Mouse (Mus musculus) spleen, postnatal 4 days (tissue): ENCODE results near the gene Gna15.
A peak's percentile ranks its signal among the peaks of the same experiment; 100 is the strongest.

Source experiments
- DNase-seq, 2 experiments: peaks; one replicate each; pipeline ENCODE4 v3.0.0; 2022; ENCODE audit warnings: low spot score in 2 of 2

The Gna15 gene

GRCm38 (mm10) chr10:81553807-81554755, 30.1 kb upstream of the Gna15 start:
- no peak for DNase-seq

- DNase-seq = peak; percentile 55 to 82
Measured at GRCm38 (mm10) chr10:81553232-81553631, 29.2 kb upstream of the Gna15 start.

GRCm38 (mm10) chr10:81551597-81552102, 27.6 kb upstream of the Gna15 start:
- peak; percentile 77 to 88 for DNase-seq

GRCm38 (mm10) chr10:81550257-81550656, 26.2 kb upstream of the Gna15 start:
- peak; percentile 80 to 92 for DNase-seq

GRCm38 (mm10) chr10:81548944-81549343, 24.9 kb upstream of the Gna15 start:
- DNase-seq = no peak

- DNase-seq = no peak
Measured at GRCm38 (mm10) chr10:81546788-81547571, 23.0 kb upstream of the Gna15 start.

- no peak for DNase-seq
Measured at GRCm38 (mm10) chr10:81546332-81546731, 22.3 kb upstream of the Gna15 start.

- peak; percentile 100 for DNase-seq
Measured at GRCm38 (mm10) chr10:81545161-81545747, 21.2 kb upstream of the Gna15 start, which contains the start of gene Gna11. Gna11 (minus strand) TSS chr10:81545190.

GRCm38 (mm10) chr10:81544296-81545160, 20.5 kb upstream of the Gna15 start:
- DNase-seq = peak in 1 of 2 experiments; percentile 84

GRCm38 (mm10) chr10:81543633-81544032, 19.6 kb upstream of the Gna15 start:
- no peak for DNase-seq

- no peak for DNase-seq
Measured at GRCm38 (mm10) chr10:81542727-81543460, 18.9 kb upstream of the Gna15 start.

- no peak for DNase-seq
Measured at GRCm38 (mm10) chr10:81541803-81542202, 17.8 kb upstream of the Gna15 start.

- DNase-seq = no peak
Measured at GRCm38 (mm10) chr10:81541363-81541762, 17.3 kb upstream of the Gna15 start.

- no peak for DNase-seq
Measured at GRCm38 (mm10) chr10:81538321-81539048, 14.5 kb upstream of the Gna15 start.

GRCm38 (mm10) chr10:81537429-81537828, 13.4 kb upstream of the Gna15 start:
- DNase-seq = no peak

GRCm38 (mm10) chr10:81536734-81537133, 12.7 kb upstream of the Gna15 start:
- DNase-seq = no peak

GRCm38 (mm10) chr10:81534826-81535225, 10.8 kb upstream of the Gna15 start:
- no peak for DNase-seq

GRCm38 (mm10) chr10:81526779-81527178, 2.8 kb upstream of the Gna15 start:
- peak; percentile 89 to 98 for DNase-seq

- peak in 1 of 2 experiments; percentile 24 for DNase-seq
Measured at GRCm38 (mm10) chr10:81525017-81525694, 1.1 kb upstream of the Gna15 start.
